Mouse (Mus musculus) ES-E14 (cell line): ENCODE data around the gene Gdf11. TPM values are rescaled to one million over a fixed set of nuclear protein-coding genes. Genes with fewer than 3 reads are reported as not detected.

Source experiments
- DNase-seq: peaks from one replicate; pipeline ENCODE4 v3.0.0-alpha.2; 2013; ENCODE audit warnings: low read depth, low spot score
- H3K27ac ChIP-seq: 2 replicates; pipeline ENCODE4 v1.5.1; 2012; ENCODE audit warnings: low read depth, mild to moderate bottlenecking, low read length, moderate library complexity, mixed read lengths; ENCODE audit not compliant: poor library complexity, insufficient read depth, severe bottlenecking
- H3K36me3 ChIP-seq: 2 replicates; pipeline ENCODE4 v1.6.1; 2012; ENCODE audit warnings: mild to moderate bottlenecking, low read length, moderate library complexity, mixed read lengths; ENCODE audit not compliant: control insufficient read depth, poor library complexity, insufficient read depth, severe bottlenecking
- H3K4me1 ChIP-seq, 2 experiments: fragments of 150-350 bp in 1 of 2; sonication (generic) in 1 of 2; 2 replicates each; pipeline ENCODE4 v1.6.1; 2012; ENCODE audit warnings: low read length in 2 of 2, mild to moderate bottlenecking in 1 of 2, mixed read lengths in 1 of 2; ENCODE audit not compliant: control insufficient read depth in 2 of 2, insufficient read depth in 2 of 2, poor library complexity in 1 of 2
- H3K4me3 ChIP-seq, 2 experiments: fragments of 150-350 bp in 1 of 2; sonication (generic) in 1 of 2; 2 replicates each; pipeline ENCODE4 v1.5.1; 2012; ENCODE audit warnings: low read length in 2 of 2, low read depth in 1 of 2, mild to moderate bottlenecking in 1 of 2, mixed read lengths in 1 of 2; ENCODE audit not compliant: insufficient read depth in 1 of 2, poor library complexity in 1 of 2, severe bottlenecking in 1 of 2
- H3K9ac ChIP-seq: 2 replicates; pipeline ENCODE4 v1.6.1; 2012; ENCODE audit warnings: low read depth, mild to moderate bottlenecking, low read length, mixed read lengths; ENCODE audit not compliant: poor library complexity, insufficient read depth, severe bottlenecking
- H3K9me3 ChIP-seq: fragments of 150-350 bp; sonication (generic); 2 replicates; pipeline ENCODE4 v1.6.1; 2012; ENCODE audit warnings: low read depth, mild to moderate bottlenecking, low read length; ENCODE audit not compliant: control insufficient read depth, insufficient read depth
- CHD2 ChIP-seq: IDR thresholded peaks from 2 replicates; pipeline ENCODE4 v1.6.1; 2014; ENCODE audit warnings: mild to moderate bottlenecking, low read depth, low read length, inconsistent platforms
- HCFC1 ChIP-seq: IDR thresholded peaks from 2 replicates; pipeline ENCODE4 v1.6.1; 2012; ENCODE audit warnings: low read length, inconsistent platforms, borderline replicate concordance; ENCODE audit not compliant: insufficient read depth
- MAFK ChIP-seq: IDR thresholded peaks from 2 replicates; pipeline ENCODE4 v1.6.1; 2014; ENCODE audit warnings: mild to moderate bottlenecking, low read depth, low read length, inconsistent platforms; ENCODE audit not compliant: insufficient read depth
- ZC3H11A ChIP-seq: IDR thresholded peaks from 2 replicates; pipeline ENCODE4 v1.6.1; 2012; ENCODE audit warnings: low read depth, mild to moderate bottlenecking, inconsistent platforms, low read length, borderline replicate concordance
- ZNF384 ChIP-seq: IDR thresholded peaks from 2 replicates; pipeline ENCODE4 v1.6.1; 2012; ENCODE audit warnings: low read depth, low read length, inconsistent platforms
- in situ Hi-C, 2 experiments: fragments of 600-800 bp; cut with MboI; formaldehyde crosslinking; loops; one replicate each; pipeline ENCODE4 v1.15.1; 2025; ENCODE audit warnings: low sequenced_read_pairs in 2 of 2, inconsistent platforms in 1 of 2; ENCODE audit not compliant: unreplicated experiment in 2 of 2
- total RNA-seq: library from RNA; depleted of rRNA; stranded (reverse); fragments of 300-350 nt; gene quantifications from 2 replicates; pipeline ENCODE4 v1.2.3, GENCODE M21; 2012

Gdf11 gene
- total RNA-seq, 1 experiment, result 4.6 TPM

GRCm38 (mm10) chr10:128920736-128921161 is 29.2 kb upstream of the Gdf11 start:
- Histone ChIP-seq H3K27ac (no peak overlapping the region), H3K36me3 (peaks cover 10% of the 10 kb centered on the region), H3K4me3 (no peak overlapping the region), H3K9ac (no peak overlapping the region; the same call in 1 of the 2 replicates), H3K9me3 (no peaks in the 10 kb centered on the region), H3K4me1 (peaks cover 0 to 17% of the 10 kb centered on the region in 2 experiments; a peak in 2 of 4 replicates)
- in situ Hi-C loops, result no loop called here
- TF ChIP-seq ZC3H11A (no peak), ZNF384 (no peak), HCFC1 (no peak), MAFK (no peak), CHD2 (no peak)
- DNase-seq, result no peak

- DNase-seq, result no peak
- H3K27ac ChIP-seq, result no peak overlapping the region
These were observed 28.4 kb upstream of the Gdf11 start for GRCm38 (mm10) chr10:128919966-128920365.

GRCm38 (mm10) chr10:128919203-128919631 is 27.7 kb upstream of the Gdf11 start:
- H3K27ac ChIP-seq, result no peak overlapping the region
- H3K4me1 ChIP-seq, result peaks cover 0 to 17% of the 10 kb centered on the region in 2 experiments; a peak in 2 of 4 replicates
- peaks cover 16% of the 10 kb centered on the region for H3K36me3 ChIP-seq
- no peak overlapping the region for H3K4me3 ChIP-seq
- no peak for TF ChIP-seq HCFC1
- no peak for TF ChIP-seq ZC3H11A
- TF ChIP-seq MAFK, result no peak
- TF ChIP-seq CHD2, result no peak
- no peak overlapping the region for H3K9ac ChIP-seq
- in situ Hi-C loops, result no loop called here
- DNase-seq, result no peak
- H3K9me3 ChIP-seq, result no peaks in the 10 kb centered on the region

More at GRCm38 (mm10) chr10:128919966-128920365, 28.4 kb upstream of the Gdf11 start:
- Histone ChIP-seq H3K4me1 (peaks cover 0 to 17% of the 10 kb centered on the region in 2 experiments; a peak in 2 of 4 replicates), H3K9ac (no peak overlapping the region), H3K9me3 (no peaks in the 10 kb centered on the region), H3K36me3 (peaks cover 13% of the 10 kb centered on the region), H3K4me3 (no peak overlapping the region)
- in situ Hi-C loops, result no loop called here
- TF ChIP-seq MAFK (no peak), ZNF384 (no peak), CHD2 (no peak), ZC3H11A (no peak), HCFC1 (no peak)

GRCm38 (mm10) chr10:128918246-128918645 is 26.7 kb upstream of the Gdf11 start:
- Histone ChIP-seq H3K27ac (no peak overlapping the region), H3K9ac (no peak overlapping the region), H3K4me3 (no peak overlapping the region), H3K36me3 (peaks cover 24% of the 10 kb centered on the region), H3K4me1 (peaks cover 0 to 14% of the 10 kb centered on the region in 2 experiments; a peak in 2 of 4 replicates), H3K9me3 (no peaks in the 10 kb centered on the region)
- in situ Hi-C loops, result no loop called here
- TF ChIP-seq ZC3H11A, result no peak
- no peak for TF ChIP-seq CHD2
- TF ChIP-seq MAFK, result no peak
- no peak for TF ChIP-seq ZNF384
- no peak for TF ChIP-seq HCFC1
- no peak for DNase-seq

GRCm38 (mm10) chr10:128917400-128917799 is 25.9 kb upstream of the Gdf11 start:
- H3K36me3 ChIP-seq, result peaks cover 25% of the 10 kb centered on the region
- in situ Hi-C loops, result no loop called here
- peaks cover 0 to 14% of the 10 kb centered on the region in 2 experiments; a peak in 2 of 4 replicates for H3K4me1 ChIP-seq

More at GRCm38 (mm10) chr10:128917400-128917799, 25.9 kb upstream of the Gdf11 start:
- H3K9me3 ChIP-seq, result no peaks in the 10 kb centered on the region
- no peak for TF ChIP-seq CHD2
- TF ChIP-seq HCFC1, result no peak
- TF ChIP-seq ZNF384, result no peak
- no peak for TF ChIP-seq MAFK
- TF ChIP-seq ZC3H11A, result no peak
- no peak overlapping the region for H3K9ac ChIP-seq
- no peak overlapping the region for H3K4me3 ChIP-seq
- no peak overlapping the region for H3K27ac ChIP-seq
- DNase-seq, result no peak
